Mouse (Mus musculus) bone marrow macrophage, adult 2 months (primary cell): ENCODE data around the gene Gas2l1.

Experiments
- CTCF ChIP-seq: IDR thresholded peaks from 2 replicates; pipeline ENCODE4 v1.5.1; 2012; ENCODE audit warnings: low read depth, mild to moderate bottlenecking, low read length, moderate library complexity
- POLR2A ChIP-seq: IDR thresholded peaks from 2 replicates; pipeline ENCODE4 v1.6.1; 2012; ENCODE audit warnings: mild to moderate bottlenecking, low read depth, low read length, borderline replicate concordance

- no peak for TF ChIP-seq POLR2A
- TF ChIP-seq CTCF: no peak
Measured at GRCm38 (mm10) chr11:5096480-5097020, 31.4 kb upstream of the Gas2l1 start.
